Mouse (Mus musculus) urinary bladder, postnatal 25 days (tissue): ENCODE measurements around the gene 4933436I01Rik.

Experiments
- DNase-seq: peaks from one replicate; pipeline ENCODE4 v3.0.0; 2022; ENCODE audit warnings: low spot score

Gene 4933436I01Rik

GRCm38 (mm10) chrX:67921350-67921749, at the start of gene 4933436I01Rik:
Gene 4933436I01Rik, minus strand, starts transcription at chrX:67921450.
- no peak for DNase-seq

- DNase-seq = peak; percentile 5
Observed at GRCm38 (mm10) chrX:67924769-67925470, 3.7 kb upstream of the 4933436I01Rik start.

DNA sequence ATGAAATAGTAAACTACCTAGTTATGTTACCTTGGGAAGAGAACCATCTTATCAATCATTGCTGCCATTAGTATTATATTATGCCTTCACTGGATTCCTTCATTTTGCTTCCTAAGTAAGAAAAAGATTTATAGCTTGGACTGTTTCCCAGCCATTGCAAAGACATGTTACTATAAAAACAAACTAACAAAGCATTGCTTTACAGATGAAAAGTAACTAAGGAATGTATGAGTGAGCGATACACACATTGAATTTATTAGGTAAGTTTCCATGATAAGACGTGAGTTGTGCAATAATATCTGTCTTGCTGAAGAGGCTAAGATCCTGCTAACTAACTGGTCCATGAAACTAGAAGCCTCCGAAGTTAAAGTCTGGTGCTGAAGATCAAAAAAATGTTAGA, 37.8 kb downstream of the 4933436I01Rik start:
- DNase-seq = no peak
